Mouse (Mus musculus) gastrocnemius, adult 18-20 months (tissue): Measurements from ENCODE around the gene Ybx1. TPM values are rescaled to one million over a fixed set of nuclear protein-coding genes. Genes with fewer than 3 reads are reported as not detected.

ENCODE experiments used
- DNase-seq: peaks from one replicate; pipeline ENCODE4 v3.0.0; 2021; ENCODE audit warnings: low spot score
- total RNA-seq, 2 experiments: library from RNA; stranded (reverse); gene quantifications; 2 replicates each; pipeline ENCODE4 v1.2.3; 2021

The Ybx1 gene
- total RNA-seq, 2 experiments from 2014 or later: 659 to 760 TPM

DNA sequence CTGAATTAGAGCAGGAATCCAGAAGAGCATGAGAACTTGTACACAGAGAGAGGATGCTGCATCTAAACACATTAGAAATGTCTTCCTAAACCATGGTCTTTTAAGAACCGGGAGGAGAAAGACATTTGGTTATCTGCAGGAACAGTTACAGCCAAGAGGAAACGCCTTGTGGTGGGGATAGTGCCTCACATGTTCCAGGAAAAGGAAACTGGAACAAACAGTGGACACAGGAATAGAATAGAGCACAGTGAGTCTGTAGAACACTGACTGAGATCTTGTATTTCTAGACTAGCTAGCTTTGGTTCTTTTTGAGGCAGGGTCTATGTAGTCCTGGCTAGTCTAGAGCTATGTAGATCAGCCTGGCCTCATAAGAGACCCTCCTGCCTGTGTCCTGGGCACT, 19.2 kb downstream of the Ybx1 start:
- no peak for DNase-seq

DNA sequence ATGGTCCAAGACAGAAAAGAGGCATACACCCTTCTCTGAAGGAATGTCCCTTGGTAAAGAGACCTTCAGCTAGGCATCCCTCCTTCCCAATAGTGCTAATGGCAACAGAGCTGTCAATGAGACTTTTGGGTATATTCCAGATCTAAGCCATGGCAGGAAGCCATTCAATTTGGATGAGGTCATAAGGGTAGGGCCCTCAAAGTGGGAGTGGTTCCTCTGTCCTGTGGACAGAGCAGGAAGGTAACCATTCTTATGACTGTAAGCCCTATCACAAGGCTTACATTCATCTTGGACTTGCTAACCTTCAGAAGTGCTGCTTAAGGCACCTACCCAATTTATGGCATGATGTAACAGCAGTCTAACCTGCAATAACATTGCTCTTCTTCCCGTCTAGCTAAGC, 19.8 kb downstream of the Ybx1 start:
- DNase-seq: peak; percentile 59

DNA sequence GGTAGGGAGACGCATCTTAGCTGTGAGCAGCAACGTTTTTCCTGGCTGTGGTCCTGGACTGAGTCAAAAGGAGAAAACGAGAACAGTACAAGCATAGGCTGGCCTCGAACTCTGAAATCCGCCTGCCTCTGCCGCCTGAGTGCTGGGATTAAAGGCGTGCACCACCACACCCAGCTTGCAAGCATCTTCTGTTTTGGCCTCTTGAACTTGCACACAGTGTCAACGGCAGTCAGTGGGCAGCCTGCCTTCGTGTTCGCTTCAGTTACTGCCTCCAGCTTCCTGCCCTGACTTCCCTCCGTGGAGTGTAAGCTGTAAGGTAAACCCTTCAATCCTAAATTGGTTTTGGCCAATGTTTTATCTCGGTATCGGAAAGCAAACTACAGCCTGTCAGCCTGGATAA, 27.8 kb downstream of the Ybx1 start:
- DNase-seq: no peak

DNA sequence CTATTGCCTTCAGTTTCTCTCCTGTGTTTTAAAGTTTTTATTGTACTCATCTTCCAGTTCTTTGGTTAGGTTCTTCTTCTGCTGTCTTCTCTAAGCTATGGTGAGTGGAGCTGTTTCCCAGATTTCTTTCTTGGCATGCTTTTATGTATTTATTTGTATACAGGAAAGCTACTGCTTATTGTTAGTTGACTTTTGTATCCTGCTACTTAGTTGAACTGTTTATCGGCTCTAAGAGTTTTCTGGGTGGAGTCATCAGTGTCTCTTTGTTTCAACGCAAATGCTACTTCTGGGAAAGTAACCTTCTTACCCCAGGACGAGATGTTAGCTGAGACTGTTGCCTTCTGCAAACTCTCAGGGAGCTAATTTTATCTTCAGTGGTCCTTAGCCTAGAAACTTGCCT, 30.9 kb downstream of the Ybx1 start:
- no peak for DNase-seq

DNA sequence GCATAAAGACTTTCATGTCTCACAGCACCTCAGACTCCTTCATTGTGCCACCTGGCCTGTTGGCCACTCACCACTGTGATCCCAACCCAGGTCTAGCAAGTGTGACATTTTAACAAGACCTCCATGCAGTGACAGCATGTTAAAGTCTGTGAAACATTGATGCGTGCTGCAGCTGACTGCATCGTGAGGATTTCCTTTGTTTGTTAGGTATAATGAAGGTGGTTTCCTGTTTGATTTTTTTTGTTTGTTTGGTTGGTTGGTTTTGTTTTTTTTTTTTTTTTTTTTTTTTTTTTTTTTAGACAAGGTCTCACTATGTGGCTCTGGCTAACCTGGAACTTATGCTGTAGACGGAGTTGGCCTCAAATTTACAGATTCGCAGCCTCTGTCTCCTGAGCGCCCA, 31.9 kb downstream of the Ybx1 start:
- DNase-seq: no peak

DNA sequence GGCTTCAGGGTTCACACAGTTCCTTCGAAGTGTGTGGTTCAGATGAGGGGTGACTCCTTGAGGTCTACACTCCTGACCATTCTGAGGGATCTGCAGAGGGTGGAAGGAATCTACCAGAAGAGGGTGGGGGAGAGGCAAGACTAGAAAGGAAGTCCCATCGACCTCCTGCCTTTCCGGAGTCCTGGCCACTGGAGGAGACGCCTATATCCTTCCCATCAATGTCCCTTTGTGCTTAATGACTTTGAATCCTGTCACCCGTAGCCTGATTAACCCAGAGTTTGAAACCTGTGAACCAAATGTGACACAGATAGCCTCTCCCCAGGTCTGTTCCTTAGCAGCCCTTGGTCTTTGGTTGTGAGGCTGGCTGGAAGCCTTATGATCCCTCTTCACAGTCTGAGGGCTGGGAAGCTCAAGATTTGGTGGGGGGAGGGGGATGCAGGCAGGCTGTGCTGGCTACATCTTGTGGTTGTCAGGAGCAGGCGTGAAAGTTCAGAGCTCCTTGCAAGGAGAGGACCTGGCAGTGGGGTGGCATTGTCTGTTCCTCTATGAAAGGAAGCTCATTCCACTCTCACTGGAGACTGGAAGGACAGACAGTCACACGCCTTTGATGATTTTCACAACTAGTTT, 33.2 kb downstream of the Ybx1 start:
- DNase-seq: no peak

DNA sequence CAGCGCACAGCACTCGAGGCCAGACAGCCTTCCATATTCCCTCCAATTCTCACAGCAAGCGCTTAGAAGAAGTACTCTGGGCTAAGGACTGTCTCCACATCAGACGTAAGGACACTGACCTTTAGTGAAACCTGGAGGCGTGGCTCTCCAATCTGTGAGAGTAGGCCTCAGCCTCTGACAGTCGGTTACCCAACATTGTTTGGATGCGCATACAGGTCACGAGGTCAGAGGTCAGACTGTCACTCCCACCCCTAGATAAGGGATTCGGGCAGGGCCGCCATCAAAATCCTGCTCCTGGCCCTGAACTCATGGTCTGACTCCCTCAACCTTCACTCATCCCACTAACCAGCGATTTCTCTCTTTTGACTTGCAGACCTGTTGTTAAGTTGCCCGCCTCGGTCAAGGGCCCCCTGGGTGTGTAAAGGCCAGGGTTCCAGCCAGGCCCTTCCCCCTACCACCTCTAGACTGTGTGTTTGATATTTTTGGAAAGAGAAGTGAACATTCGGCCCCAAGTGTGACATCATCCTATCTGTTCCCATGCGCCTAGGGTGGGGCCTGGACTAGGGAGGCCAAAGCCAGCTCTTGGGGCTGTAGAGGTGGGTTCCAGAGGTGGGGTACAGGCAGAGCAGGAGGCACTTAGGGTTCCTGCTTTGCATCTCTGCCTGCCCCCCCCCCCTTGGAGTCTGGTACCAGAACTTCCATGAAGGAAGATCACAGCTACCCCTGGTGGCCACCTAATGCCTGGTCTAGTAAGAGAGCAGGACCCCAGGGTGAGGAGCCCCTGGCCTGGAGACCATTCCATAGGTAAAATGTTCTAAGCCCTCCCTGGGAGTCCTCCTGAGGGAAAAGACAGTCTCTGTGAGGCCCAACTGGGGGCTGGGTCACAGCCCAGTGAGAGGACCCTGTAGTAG, 34.8 kb downstream of the Ybx1 start:
- no peak for DNase-seq

DNA sequence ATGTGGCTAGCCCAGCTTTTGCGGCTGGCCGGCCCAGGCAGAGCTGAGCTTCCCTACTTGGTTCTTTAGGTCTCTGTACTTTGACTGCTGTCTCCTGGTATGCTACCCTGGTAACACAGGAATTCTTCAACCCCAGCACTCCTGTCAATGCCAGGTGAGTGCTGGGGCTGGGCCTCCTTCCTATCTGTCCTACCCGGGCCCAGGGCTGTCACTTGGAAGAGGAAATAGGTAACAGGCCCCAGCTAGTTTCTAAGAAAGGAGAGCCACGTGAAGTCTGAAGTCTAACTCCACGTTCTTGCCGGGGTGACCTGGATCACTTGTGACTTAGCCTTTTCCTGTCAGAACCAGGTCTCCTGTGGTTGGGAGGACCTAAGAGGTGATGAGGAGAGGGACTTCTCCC, 37.3 kb downstream of the Ybx1 start:
- DNase-seq: no peak

DNA sequence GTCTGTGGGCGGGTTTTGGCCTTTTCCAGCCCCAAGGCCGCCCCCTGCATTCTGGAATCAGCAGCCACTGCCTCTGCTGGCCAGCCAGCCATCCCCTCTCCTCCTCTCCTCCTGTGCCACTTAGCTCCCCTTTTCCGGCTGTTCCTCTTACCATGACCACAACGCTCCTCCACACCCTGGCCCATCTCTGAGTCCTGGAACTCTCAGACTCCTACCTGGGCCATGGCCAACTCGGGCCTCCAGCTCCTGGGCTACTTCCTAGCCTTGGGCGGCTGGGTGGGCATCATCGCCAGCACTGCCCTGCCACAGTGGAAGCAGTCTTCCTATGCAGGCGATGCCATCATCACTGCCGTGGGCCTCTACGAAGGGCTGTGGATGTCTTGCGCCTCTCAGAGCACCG, 39.1 kb downstream of the Ybx1 start, which contains the start of gene Cldn19:
Gene Cldn19, plus strand, starts transcription at position 64 of the 400 bp plus-strand sequence.
- no peak for DNase-seq

DNA sequence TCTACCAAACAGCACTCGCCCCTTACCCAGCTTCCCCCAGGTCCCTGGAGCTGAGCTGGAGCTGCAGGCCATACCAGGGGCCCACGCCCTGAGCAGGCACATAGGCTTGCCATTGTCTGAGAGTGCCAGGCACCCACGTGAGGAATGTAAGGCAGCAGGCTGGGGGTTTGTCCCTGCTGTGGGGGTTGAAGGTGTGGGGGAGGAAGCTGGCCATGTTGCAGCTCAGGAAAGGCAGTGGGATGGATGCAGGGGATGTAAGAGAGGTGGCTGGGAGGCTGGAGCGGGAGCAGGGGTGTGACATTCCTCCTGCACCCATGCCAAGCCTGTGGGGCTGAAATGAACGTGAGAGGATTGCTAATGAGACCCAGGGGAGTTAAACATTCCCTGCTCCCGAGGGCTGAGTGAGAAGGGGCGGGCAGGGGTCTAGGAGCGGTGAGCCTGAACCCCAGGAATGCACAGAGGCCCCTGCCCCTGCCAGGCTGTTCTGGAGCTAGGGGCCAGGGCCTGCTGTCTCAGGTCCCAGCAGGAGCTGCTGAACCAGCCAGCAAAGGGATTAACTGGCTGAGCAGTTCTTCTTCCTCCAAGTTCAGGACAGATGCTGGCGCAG, 40.3 kb downstream of the Ybx1 start:
- no peak for DNase-seq

DNA sequence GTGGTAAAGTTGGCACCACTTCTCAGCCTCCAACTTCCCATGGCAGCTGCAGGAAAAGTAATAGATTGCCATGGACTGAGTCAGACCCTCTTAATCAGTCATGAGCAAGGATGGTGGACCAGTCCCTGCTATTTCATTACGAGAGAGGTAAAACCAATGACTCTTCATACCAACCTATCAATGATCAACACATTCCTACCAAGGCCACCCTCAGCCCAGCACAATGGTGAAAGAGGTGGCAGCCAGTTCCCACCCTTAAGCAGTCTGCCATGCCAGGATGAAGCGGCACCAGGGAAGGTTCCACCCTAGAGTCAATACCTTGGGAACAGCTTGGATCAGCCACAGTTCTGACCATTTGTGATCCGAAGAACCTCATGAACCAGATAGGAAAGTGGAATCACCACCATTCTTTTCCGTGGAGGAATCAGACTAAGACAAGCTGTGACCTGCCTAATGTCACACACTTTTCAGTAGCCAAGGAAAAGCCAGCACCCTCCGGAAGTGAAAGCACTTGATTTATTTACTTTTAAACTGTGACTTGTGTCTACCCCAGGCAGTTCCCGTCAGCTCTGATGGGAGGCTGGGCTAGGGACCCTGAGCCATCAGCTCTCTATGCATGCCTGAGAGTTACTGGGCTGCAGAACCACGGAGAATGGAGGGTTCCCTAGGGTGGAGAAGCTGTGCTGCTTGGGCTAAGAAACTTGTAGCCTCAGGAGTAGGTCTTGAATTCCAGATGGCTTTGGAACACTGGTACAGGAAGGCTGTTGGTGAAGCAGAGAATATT, 42.2 kb downstream of the Ybx1 start:
- no peak for DNase-seq

DNA sequence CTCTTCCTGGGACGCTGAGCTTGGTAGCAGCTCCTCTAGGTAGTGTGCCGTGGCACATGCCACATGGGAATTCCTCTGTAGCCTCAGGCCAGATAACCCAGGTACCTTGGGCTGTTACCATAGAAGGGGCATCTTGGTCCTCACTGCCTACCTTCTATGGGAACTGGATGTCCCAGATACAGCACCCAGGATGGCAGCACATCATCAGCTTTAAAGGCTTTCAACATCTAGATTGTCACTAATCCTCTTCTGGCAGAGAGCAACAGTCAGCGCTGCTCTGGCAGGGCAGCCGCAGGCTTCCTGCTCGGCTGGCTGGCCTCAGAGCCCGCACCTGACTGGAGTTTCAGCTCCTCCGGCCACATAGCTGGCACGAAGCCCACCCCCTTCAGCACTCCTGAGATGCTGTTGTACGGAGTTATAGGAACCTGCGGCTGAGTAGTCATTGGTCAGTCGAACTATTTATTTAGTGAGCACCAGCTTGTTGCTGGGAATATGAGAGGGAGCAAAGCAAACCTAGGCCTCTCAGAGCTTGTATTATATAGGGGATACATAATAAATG, 45.9 kb downstream of the Ybx1 start:
- no peak for DNase-seq

DNA sequence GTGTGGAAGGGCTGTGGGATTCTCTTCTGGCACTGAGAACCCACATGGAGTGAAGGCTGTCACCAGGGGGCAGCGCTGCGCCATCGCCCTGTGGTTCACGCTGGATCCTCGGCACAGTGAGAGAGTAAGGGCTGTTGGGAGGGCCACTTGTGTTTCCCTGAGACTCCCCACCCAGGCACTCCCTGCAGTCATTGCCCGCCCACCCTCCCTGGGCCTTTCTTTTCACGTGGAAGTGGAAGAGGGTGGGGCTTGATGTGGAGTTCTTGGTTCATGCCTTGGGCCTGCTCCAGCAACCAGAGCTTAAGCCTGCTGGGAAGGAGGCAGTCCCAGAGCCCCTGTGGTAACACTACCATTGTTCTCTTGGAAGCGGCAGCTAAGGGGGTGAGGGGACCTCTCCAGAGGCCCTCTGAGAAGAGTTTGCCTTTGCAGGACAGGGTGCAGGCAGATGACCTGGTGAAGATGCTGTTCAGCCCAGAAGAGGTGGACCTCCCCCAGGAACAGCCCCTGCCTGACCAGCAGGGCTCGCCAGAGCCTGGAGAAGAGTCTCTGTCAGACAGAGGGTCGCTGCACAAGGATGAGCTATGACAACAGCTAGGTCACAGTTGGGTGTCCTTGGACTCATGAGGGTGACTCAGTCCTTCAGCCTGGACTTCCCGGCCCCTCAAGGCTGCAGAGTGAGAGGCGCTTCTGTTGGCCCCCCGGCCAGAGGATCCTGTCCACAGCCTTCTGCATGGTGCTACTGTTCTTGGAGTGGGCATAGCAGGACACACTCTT, 46.8 kb downstream of the Ybx1 start:
- peak; percentile 76 for DNase-seq

DNA sequence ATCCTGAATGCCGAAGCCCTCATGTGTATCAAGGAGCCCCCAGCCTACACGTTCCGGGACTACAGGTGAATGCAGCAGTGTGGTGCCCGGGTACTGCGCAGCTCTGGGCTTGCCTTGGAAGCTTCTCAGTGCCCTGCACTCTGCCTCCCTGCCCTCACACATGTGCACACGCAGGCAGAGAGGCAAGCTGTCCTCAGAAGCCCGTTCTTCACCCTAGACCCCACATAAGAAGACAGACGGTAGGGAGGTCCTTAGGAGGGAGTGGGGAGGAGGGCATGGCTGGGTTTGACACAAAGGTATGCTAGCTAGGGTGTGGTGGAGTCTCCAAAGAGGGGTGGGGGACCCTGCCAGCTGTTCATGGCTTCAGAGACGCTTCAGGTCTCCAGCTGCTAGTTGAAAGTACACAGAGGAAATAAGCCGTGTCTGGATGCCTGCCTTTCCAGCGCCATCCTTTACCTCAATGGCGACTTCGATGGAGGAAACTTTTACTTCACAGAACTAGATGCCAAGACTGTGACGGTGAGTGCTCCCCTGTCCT, 47.6 kb downstream of the Ybx1 start:
- DNase-seq: no peak

DNA sequence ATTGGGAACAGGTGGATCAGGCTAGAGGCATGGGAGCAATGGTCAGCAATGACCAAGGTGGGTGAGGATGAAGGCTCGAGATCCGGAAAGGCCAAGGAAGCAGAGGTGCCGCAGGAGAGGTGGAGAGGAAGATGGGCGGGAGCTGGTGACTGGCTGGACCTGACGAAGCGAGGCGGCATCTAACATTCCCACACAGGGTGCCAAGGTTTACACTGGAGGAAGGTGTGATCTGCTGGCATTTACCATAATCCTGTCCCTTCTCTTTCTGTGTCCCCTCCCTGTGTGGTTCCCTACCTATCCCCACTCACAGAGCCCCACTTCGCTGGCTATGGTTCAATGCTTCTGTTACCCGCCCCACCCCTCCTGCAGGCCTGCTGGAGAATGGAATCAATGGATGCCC, 48.4 kb downstream of the Ybx1 start:
- DNase-seq: no peak

DNA sequence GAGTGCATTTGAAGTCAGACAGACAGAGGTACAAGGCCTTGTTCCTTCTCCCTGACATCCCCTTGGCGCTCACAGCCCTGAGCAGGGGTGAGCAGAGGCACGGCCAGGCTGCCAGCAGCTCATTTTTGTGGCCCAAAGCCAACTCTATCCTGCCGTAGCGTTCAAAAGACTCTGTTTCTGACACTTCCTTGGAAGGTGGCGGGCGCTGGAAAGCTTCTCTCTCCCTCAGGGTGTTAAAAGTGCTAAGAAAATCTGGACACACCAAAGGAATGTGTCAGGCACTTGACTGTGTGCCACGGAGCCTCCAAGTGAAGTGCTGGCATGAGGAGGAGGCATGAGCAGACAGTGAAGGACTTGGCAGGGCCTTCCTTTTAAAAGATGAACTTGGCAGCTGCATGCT, 48.8 kb downstream of the Ybx1 start:
- DNase-seq: no peak

DNA sequence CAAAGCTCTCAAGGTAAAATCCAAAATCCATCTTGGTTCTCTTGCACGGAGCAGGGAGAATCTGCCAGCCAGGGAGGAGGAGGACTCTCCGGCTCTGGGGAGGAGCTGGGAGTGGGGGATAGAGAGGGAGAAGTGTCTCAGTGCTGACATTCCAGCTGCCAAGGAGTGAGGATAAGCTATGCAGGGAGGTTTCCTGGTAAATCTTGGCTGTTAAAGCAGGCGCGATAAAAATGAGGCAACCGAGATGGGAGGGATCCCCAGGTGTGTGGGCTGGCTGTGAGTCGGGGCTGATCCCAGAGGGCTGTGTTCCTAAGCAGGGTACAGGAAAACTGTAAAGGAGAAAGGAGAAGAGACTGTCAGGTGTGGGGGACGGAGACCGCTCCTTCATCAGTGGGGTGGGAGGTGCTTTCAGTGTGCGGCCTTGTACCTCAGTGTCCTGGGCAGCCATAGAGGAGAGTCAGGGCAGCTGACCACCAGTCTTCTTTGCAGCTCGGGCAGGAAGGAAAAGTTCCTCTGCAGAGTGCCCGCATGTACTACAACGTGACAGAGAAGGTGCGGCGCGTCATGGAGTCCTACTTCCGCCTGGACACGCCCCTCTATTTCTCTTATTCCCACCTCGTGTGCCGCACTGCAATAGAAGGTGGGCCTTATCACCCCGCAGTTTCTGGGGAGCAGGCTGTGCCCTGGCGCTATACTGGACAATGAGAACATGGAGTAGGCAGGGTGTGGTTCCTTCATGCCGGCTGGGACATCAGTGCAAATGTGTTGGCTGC, 49.8 kb downstream of the Ybx1 start:
- no peak for DNase-seq

DNA sequence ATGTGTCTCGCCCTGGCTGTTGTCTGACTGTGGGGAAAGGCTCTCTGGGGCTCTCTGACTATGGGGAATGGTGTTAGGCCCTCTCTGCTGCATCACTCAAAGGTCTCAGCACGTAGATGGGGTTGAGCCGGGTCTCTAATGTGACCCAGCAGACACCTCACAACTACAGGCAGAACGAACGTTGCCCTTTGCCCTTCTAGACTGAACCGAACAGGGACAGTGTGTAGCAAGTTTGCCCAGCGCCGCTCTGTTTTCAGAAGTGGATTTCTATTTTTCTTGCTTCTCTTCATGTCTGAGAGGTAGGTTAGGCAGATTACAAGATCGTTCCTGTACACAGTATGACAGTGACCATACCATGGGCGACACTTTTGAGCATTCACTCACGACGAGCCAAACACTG, 51.8 kb downstream of the Ybx1 start:
- DNase-seq: no peak

DNA sequence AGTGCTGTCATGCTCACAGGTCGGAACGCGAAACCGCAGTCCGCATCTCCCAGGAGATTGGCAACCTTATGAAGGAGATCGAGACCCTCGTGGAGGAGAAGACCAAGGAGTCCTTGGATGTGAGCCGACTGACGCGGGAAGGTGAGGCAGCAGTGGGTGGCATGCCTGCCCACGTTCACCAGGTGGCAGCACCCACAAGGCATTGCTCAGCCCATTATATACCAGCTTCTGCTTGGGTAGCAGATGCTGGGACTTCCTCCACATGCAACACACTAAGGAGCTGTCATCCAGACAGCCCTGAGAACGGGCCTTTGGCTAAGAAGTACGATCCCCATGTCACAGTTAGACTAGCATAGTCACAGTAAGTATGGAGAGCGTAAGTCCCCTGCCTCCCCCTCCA, 52.7 kb downstream of the Ybx1 start:
- no peak for DNase-seq
